Mouse (Mus musculus): ENCODE results near the gene Frmd4a.
A peak's percentile ranks its signal among the peaks of the same experiment; 100 is the strongest.

Frmd4a gene

DNA sequence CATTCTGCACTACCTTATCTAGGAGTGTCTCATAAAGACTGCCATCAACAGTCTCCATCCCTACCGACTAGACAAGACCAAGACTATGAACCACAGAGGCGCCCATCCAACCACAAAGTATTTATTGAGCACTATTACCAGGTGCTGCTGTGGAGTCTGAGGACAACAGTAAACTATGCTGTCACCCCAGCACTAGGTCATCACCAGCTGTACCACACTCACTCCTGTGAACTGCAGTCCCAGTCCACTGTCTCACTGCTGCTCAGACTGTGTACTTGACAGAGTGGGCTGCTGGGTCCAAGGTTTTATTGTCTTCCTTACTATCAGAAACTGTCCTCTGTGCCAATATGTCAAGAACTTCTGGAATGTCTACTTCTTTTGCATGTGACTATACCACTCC lies 611.4 kb downstream of the Frmd4a start:
- ATAC-seq (ENCODE audit: insufficient number of reproducible peaks, low FRiP score, low TSS enrichment), result no peak

DNA sequence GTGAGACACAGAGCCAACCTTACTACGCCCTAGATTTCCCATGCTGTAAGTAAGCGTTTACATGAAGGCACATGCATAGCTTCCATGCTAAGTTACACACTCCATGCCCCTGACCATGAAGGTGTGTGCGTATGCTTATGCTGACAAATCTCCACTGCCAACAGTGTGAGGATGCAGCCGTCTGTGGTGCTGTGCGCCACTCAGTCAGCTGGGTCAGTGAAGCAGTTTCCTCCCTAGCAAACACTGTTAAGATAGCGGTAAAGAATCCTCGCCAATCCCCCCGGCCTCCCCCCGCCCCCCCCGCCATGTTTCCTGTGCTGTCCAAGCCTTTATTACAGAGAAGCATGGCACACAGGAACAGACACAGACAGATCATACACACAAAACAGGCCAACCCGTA lies 612.0 kb downstream of the Frmd4a start:
- no peak for ATAC-seq (ENCODE audit: insufficient number of reproducible peaks, low FRiP score, low TSS enrichment)

DNA sequence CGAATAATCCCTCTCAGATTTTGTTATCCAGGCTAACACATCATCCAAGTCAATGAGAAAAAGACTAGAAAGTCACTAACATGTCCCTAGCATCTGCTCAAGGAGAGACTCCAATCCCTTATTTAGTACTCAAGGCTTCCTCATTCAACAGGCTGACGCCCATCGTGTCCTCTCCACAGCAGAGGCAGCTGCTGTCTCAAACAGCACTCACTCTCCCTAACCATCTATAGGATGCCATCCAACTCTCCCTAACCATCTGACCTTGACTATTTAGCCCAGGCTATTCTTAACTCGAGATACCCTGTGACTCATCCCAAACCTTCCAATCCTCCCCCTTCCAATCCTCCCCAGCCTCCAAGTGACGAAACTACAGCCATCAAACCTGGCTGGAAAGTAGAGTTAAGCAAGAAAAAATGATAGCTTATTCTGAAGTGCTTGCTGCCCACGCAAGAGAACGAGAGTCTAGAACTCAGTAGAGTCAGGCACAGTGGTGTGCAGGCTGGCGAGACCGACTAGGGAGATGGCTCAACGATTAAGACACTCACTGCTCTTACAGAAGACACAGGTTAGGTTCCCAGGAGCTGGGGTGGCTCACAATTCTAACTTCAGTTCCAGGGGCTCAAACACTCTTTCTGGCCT lies 612.8 kb downstream of the Frmd4a start:
- no peak for ATAC-seq (ENCODE audit: insufficient number of reproducible peaks, low FRiP score, low TSS enrichment)

DNA sequence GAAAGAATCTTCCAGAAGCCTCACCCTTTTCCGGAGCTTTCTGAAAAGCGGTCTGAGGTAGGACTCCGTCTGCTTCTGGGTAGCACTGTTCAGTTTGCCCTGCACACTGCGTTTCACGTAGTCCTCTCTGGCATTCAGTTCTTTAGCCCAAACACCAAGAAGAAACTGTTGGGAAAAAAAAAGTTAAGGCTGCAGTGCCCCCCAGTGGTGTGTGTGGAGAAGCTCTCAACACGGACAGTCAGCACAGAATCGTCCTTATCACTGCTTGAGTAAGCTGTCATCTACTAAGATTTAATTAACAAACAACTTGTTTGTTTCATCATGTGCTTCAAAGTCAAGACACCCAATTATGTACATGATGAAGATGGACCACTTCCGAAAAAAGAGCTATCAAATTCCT lies 618.3 kb downstream of the Frmd4a start:
- no peak for ATAC-seq (ENCODE audit: insufficient number of reproducible peaks, low FRiP score, low TSS enrichment)

DNA sequence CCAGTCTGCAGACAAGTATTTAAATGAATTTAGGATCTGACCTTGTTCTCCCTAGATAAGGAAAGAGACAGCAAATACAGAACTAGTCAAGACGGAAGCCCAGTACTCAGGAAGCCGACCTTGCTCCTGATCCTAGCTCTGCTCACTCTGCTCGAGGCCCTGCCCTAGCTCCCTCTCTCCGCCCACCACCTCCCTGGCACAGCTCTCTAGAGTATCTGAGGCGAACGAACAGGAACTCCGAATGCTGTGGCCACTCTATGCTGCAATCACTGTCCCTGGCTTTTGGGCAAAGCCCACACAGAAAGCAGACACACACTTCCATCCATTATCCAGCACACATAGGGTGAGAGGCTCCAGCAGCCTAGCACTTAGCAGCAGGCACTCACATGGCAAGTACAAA lies 619.1 kb downstream of the Frmd4a start:
- ATAC-seq (ENCODE audit: insufficient number of reproducible peaks, low FRiP score, low TSS enrichment), result no peak

DNA sequence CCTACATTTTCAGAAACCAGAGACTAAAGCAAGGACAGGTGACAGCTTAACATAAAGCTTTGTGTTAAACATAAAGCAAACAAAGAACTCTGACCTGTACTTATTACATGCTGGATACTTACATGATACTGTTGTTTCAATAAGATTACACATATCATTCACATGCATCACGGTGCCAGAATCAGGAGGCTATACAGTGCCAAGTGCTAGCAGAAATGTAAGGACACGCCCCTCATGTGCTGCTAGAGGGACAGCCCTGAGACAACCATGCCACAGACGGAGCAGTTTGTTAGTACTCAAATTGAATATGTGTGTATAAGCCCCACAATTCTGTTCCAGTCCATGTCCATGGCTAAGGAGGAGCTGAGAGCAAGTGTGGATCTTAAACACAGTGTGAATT lies 620.7 kb downstream of the Frmd4a start:
- no peak for ATAC-seq (ENCODE audit: insufficient number of reproducible peaks, low FRiP score, low TSS enrichment)

DNA sequence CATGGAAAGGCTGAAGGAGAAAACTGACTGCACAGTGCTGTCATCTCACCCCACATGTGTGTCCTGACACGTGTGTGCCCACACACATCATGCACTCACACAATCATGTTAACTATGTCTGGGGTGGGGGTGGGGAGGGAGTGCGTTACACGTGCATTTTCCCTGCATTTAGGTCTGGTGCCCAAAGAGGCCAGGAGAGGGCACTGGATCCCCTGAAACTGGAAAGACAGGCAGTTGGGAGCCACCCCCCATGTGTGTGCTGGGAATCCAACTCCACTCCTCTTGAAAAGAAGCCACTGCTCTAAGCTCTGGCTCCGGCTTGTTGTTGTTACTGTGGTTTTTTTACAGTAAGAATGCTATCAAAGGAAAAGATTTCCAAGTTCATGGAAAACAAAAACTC lies 627.5 kb downstream of the Frmd4a start:
- no peak for ATAC-seq (ENCODE audit: insufficient number of reproducible peaks, low FRiP score, low TSS enrichment)

DNA sequence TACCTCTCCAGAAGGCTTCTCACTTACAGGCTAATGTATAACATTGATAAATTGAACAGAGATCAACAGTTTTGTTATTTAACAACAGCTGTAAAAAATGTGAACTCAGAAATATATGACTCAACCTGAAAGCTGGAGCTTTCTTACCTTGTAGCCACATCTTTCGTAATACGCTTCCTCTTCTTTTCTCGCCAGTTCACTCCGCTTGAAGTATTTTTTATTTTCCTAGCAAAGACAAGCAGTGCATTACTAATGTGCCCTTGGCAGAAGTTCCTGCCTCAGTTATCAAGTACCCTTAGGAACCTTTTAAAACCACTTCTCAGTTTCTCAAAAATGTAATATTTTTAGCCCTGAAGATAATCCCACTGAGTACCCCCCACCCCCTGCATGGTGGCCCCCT lies 630.6 kb downstream of the Frmd4a start:
- ATAC-seq (ENCODE audit: insufficient number of reproducible peaks, low FRiP score, low TSS enrichment), result no peak

DNA sequence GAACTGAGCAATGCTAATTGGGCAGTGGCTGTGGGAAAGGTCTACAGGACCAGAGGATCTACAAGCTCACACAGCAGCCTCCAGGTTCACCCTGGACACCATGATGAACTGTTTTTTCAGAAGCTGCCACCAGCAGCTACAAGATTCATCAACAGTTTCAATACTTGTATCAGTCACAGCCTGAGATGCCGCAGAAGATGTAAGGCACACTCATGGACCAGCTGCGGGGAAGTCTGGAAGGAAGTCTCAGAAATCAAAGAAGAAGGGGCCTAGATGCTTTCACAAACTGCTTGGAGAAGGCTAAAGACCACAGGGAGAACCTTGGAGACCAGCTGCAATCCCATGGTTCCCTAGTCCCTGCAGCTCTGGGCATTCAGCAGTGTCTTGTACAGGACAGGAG lies 632.1 kb downstream of the Frmd4a start:
- ATAC-seq (ENCODE audit: insufficient number of reproducible peaks, low FRiP score, low TSS enrichment), result no peak

DNA sequence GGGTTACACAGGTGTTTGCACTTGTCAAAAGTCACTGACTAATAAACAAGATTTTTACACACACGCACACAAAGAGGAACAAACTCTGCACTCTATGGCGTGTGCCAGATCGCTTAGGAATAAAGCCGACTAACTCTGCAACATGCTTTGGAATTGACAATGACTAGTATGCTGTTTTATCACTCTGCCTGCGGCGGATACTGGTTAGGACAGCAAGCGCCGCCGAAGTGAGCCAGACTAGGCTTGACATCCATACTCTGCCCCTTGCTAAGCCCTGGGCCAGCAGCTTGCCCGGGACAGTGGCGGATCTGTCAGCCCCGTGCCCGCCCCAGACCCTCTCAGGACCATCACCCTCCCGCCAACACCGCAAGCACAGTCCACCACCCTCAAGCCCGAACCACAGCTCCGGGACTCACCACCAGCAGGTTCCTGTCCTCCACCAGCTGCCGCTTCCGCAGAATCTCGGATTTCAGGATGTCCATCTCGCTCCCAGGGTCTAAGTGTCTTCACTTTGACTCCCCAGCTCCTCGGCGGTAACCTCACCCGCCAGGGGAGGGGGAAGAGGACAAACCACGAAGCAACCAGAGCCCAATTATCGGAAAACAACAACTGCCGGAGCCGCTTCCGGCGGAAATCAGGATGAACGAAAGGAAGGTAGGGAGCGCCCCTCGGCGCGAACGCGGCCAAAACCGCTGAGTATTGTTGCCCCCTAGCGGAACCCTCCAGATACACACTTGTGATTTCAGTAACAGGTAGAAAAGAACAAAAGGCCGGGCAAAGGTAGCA lies 634.2 kb downstream of the Frmd4a start, which contains the start of gene Prpf18:
Prpf18 (minus strand) TSS at position 614 of the 786 bp plus-strand sequence.
- peak; percentile 95 for ATAC-seq (ENCODE audit: insufficient number of reproducible peaks, low FRiP score, low TSS enrichment)

DNA sequence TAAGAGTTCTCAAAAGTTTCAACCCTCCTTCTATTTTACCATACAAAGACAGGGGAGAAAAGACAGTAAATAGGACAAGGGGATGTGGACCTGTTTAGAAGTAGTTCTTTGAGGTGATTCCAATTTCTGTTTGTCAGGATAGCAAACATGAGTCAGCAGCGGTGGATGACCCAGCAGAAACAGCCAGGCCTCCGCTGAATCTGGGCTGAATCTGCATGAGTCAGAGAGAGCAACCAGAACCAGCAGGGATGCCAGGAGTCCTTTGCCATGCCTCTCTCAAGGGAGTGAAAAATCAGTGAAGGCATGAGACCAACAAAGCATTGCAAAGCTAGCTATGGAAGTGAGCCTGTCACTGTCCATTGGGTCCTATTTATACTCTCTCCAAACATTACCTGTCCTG lies 643.2 kb downstream of the Frmd4a start:
- no peak for ATAC-seq (ENCODE audit: insufficient number of reproducible peaks, low FRiP score, low TSS enrichment)
